Mouse (Mus musculus) mammary gland, adult 2 months (tissue): ENCODE measurements around the gene Ubox5. TPM values are rescaled to one million over a fixed set of nuclear protein-coding genes. Genes with fewer than 3 reads are reported as not detected.

ENCODE experiments used
- polyA plus RNA-seq: library from polyadenylated mRNA; depleted of rRNA; stranded (reverse); fragments of >200 nt; gene quantifications from 2 replicates; pipeline ENCODE4 v1.2.3, GENCODE M21; 2012; ENCODE audit warnings: low replicate concordance; rRNA removed

Ubox5 gene
- polyA plus RNA-seq = 6.6 and 7.8 TPM in 2 replicates

DNA sequence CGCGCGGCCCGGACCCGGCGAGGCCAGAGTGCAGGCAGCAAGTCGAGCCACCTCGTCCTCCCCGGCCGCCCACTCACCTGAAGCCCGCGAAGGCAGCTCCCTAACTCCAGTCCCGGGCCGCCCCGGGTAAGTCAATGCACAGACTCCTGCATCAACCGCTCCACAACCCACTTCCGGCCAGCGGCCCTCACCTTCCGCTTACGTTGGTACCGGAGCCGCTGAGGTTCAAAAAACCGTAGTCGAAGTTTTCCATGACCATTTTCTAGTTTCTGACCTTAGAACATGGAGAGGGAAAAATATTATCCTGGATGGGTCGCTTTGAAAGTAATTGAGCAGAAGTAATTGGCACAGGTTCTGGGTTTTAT is at the start of gene Ubox5, which contains the start of gene Fastkd5:
TSS of gene Ubox5 (minus strand) at position 200 of the 365 bp plus-strand sequence.
TSS of gene Fastkd5 (minus strand) at position 189 of the 365 bp plus-strand sequence.

DNA sequence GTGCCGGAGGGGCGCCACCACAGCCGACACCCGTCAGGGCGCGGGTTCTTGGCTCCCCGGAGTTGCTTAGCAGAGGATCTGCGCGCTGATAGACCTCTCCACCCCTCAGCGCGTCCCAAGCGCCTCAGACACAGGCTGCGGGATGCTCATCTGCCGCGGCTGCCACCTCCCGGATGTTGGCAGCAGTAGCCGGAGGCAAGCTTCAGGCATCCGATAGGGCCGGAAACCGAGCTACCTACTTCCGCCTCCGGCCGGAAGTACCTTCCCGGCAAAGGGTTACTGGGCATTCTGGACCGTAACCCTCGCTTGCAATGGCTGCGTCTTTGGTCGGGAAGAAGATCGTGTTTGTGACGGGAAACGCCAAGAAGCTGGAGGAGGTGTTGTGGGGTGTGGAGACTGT is 37.7 kb upstream of the Ubox5 start, which contains the start of gene Itpa:
TSS of gene Itpa (plus strand) at position 52 of the 400 bp plus-strand sequence.

DNA sequence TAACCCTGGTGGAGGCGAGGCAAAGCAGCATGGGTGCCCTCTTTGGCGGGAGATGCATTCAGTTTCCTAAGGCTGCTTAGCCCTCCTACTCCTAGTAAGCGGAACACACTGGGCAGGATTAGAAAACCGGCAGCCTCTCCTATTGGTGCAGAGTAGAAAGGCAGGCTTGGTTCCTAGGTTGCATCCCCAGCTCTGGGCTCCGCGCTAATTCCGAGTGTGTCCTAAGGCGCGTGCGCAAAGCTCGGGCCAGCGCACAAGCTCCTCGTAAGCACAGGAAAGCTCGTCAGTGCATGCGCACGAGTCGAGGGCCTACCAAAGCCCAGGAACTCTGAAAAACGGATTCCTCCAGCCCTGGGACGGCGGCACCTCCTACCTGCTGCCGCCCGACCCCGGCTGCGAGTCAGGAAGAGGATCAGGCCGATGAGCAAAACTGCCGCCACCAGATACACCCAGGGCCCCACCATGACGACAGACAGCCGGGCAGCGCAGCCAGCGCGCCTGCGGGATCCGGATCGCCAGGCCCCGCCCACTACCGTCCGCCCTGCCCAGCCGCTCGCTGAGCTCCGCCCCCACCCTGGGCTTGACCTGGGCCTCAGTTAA is 34.4 kb upstream of the Ubox5 start, which contains the start of gene Ddrgk1:
TSS of gene Ddrgk1 (minus strand) at position 558 of the 600 bp plus-strand sequence.

DNA sequence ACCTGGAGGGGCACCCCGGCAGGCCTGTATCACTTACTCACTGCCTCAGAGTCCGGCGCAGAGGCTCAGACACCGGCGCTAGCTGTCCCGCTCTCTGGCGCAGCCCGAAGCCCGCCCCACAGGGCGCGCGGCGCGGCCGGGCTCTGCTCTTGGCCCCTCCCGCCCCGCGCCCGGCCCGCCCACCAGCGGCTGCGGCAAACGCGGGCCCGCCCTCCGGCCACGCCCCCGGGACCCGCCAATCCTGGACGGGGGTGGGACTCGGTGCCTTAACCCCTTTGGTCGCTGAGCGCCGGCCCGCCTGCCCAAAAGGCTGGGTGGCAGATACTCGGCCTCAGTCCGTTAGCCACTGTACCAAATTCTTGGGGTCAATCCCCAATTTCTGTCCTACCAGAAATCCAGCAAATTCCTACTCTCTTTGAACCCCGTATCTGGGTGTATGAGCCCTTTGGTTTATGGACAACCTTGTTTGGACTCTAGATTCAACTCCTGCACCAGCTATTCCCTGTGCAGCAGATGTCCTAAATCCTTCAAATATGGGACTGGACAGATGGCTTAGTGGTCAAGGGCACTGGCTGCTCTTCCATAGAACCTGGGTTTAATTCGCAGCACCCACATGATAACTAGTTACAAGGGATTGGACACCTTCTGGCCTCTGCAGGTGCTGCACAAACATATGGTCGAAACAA is 13.0 kb upstream of the Ubox5 start, which contains the start of gene Lzts3:
TSS of gene Lzts3 (minus strand) at position 120 of the 686 bp plus-strand sequence.

DNA sequence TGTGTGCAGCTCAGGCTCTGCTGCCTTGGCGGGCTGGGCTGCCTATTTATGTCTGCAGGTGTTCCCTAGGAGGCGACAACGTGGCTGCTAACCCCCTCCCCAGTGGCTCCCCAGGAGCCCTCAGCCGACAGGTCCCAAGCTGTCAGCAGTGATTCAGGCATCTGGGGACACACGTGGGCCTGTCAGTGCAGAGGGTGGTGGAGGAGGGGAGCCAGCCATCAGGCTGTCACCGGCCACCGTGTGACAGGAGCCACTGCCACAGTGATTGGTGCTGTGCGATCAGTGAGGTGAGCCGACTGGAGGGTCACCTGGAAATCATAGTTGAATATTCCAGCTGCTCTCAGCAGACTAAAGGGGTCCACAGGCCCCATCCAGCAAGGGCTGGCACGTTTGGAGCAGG is 47.3 kb downstream of the Ubox5 start, which contains the start of gene Avp:
TSS of gene Avp (minus strand) at position 3 of the 400 bp plus-strand sequence.

DNA sequence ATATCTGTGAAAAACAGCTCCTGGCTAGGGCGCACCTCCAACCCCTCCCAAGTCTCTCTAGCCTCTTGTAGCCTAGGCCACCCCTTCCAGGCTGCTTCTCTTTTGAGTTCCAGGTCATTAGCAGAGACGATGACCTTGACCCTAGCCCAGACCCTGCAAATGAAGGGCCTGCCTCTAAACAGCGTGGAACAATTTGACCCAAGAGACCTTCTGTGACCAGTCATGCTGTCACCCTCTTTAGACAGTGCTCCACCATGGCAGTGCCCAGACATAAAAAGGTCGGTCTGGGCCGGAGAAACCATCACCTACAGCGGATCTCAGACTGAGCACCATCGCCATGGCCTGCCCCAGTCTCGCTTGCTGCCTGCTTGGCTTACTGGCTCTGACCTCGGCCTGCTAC is 54.0 kb downstream of the Ubox5 start, which contains the start of gene Oxt:
TSS of gene Oxt (plus strand) at position 301 of the 400 bp plus-strand sequence.

DNA sequence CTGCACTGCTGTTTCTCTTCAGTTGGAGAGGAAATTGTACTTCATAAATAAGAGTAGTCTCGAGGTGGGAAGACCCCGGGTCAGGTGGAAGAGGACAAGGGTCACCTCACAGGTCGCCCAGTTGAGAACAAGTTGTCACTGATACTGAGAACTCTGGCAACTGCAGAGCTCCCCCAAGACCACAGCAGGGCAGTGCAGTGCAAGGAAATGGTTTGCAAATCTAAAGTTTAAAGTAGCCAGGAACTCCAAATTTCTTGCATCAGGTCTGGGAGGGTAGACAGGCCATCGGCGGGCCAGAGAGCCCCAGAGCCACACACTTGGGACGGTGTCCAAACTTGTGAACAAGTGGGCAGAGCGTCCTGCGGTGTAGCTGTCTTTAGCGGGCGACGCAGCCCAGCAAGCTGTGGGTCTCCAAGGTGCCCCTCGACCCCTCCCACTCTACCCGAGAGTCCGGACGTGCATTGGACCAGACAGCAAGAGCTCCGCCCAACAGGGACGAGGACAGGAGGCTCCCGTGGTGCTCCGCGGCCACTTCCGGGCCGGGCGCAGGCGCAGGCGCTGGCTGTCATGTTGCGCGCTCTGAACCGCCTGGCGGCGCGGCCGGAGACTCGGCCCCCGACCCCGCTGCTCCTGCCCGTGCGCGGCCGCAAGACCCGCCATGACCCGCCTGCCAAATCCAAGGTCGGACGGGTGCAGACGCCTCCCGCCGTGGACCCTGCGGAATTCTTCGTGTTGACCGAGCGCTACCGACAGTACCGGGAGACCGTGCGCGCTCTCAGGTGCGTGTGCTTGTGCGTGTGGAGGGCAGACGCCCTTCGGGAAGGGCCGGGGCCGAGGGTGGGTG is 66.4 kb downstream of the Ubox5 start, which contains the start of gene Mrps26:
TSS of gene Mrps26 (plus strand) at position 531 of the 844 bp plus-strand sequence.

Other genes starting within 250 kb of the Ubox5 start
- 67.7 and 77.2 TPM in 2 replicates for gene Cpxm1, start 232.5 kb downstream of the Ubox5 start, polyA plus RNA-seq
- gene Gm28372, start 224.8 kb downstream of the Ubox5 start, polyA plus RNA-seq = not detected in 2 replicates
- gene 1700020A23Rik, start 224.8 kb downstream of the Ubox5 start, polyA plus RNA-seq = not detected in 2 replicates
- gene Tmem239, start 223.6 kb downstream of the Ubox5 start, polyA plus RNA-seq = not detected in 2 replicates
- gene Vps16, start 205.7 kb downstream of the Ubox5 start, polyA plus RNA-seq = 61.1 and 100 TPM in 2 replicates
- gene Pced1a, start 205.3 kb downstream of the Ubox5 start, polyA plus RNA-seq = 44.2 and 51.1 TPM in 2 replicates
- 60.0 and 66.0 TPM in 2 replicates for gene Ptpra, start 179.8 kb downstream of the Ubox5 start, polyA plus RNA-seq
- 43.1 and 102 TPM in 2 replicates for gene Mrps26, start 66.3 kb downstream of the Ubox5 start, polyA plus RNA-seq
- gene Oxt, start 53.9 kb downstream of the Ubox5 start, polyA plus RNA-seq = 0.44 TPM in 1 of 2 replicates, not detected in the other
- not detected in 2 replicates for gene Avp, start 47.5 kb downstream of the Ubox5 start, polyA plus RNA-seq
- gene Fastkd5, start within 50 bp of the Ubox5 start, polyA plus RNA-seq = 1.1 and 2.6 TPM in 2 replicates
- gene Lzts3, start 12.8 kb upstream of the Ubox5 start, polyA plus RNA-seq = 9.7 and 11.4 TPM in 2 replicates
- 79.1 and 84.2 TPM in 2 replicates for gene Ddrgk1, start 34.6 kb upstream of the Ubox5 start, polyA plus RNA-seq
- gene Itpa, start 37.6 kb upstream of the Ubox5 start, polyA plus RNA-seq = 23.2 and 24.8 TPM in 2 replicates
- 4.2 and 5.1 TPM in 2 replicates for gene Slc4a11, start 67.5 kb upstream of the Ubox5 start, polyA plus RNA-seq